Mouse (Mus musculus) megakaryocyte progenitor cell, adult 5-6 weeks (primary cell): ENCODE measurements around the gene Sycp1. TPM values are rescaled to one million over a fixed set of nuclear protein-coding genes. Genes with fewer than 3 reads are reported as not detected.

ENCODE experiments used
- ATAC-seq: replicated peaks from 2 replicates; pipeline ENCODE4 v1.8.0; 2016; ENCODE audit warnings: mild to moderate bottlenecking, moderate TSS enrichment, inconsistent platforms; ENCODE audit not compliant: poor library complexity
- total RNA-seq, 2 experiments: library from RNA; stranded (forward) in 1 of 2; stranded (reverse) in 1 of 2; fragments of 157-497, 149-512 nt in 1 of 2; fragments of 200-1000 nt in 1 of 2; gene quantifications; 2 replicates each; pipeline versions ENCODE4 v1.2.3 to v1.2.4; 2015 to 2017

Sycp1 gene
- total RNA-seq (2015) = not detected in 2 replicates
- total RNA-seq (2017) = not detected in 2 replicates

DNA sequence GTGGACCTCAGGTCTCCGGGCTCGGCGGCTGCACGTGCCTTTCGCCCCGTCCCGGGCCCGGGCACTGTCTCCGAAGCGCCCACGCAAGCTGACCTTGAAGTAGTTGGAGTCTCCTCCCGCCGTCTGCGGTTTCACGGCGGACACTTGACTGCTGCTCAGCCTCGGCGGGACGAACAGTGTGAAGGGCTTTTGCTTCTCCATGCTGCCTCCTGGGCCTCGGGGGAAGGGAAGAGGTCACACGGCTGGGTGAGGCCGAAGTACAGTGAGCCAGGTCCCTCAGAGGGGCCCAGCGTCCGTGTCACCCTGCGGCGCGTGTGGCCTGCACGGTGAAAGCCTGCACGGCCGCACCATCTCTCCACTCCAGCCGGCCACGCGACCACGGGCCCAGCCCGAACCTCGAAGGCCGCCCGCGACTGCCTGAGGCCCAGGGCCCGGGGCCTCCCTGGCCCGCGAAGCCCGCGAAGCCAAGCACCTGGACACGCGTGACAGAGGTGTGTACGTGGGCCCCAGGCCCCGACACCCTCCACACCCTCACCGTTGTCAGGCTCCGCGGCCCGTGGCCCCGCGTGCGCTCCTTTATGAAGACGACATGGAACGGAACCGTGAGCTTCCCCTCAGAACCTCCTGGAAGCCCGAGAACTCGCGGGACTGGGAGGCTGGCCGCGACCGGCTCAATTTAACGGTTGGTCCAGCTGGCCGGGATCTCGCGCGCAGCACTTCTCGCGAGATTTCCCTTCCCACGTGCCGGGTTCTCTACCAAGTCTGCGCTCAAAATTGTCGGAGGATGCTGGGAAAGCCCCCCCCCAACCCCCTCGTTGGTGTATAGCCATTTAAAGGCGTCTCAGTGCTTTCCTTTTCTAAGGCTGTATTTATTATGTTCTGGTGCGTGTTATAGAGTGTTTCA lies at the start of gene Sycp1:
Gene Sycp1, minus strand, starts transcription at position 650 of the 904 bp plus-strand sequence.
- no peak for ATAC-seq

DNA sequence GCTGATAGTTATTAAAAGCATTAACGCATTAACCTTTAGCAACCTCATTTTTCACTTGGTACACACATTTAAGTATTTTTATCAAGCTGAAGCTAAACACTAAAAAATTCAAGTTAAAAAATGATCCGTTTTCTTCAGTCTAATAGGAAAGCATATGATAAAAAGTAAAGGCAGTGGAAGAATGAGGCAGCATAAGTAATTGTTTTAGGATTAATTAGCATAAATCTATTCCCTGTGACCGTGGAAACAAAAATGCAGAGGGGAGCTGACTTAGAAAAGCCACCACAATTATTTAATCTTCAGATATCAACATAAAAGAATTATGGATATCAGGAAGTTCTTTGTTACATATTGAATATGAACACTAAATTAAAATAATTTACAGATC lies 44.4 kb upstream of the Sycp1 start:
- ATAC-seq = no peak

DNA sequence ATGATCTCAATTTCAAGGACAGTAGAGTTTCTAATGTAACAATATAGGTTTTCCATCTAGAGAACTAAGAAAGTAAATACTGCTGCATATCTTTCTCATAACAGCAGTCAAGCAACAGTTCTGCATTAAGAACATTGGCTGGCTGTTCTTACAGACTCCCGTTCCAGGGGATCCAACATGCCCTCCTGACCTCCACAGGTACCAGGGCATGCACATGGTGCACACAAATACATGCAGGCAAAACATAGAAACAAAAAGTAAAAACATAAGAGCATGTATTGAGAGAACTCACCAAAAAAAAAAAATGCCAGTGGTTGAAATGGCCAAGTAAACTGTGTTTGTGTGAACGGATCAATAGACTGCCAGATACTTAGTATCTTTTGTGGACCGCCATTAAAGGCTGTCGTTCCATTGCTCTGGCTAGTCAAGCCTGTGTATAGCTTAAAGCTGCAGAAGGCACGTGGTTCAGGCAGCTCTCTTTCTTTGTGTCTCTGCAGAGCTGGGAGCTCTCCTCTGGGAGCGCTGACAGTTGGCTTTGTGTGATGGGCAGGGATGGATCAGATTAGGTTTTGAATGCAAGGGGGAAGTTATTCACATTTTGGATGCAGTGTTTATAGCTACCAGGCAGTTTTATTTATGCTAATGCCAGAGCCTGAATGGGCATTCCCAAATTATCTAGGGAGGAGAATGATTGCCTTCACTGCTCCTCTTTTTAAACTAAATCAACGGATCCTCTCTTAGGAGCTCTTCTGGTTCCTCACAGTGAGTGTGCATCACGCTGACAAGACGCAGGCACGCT lies 43.8 kb upstream of the Sycp1 start:
- ATAC-seq = no peak

DNA sequence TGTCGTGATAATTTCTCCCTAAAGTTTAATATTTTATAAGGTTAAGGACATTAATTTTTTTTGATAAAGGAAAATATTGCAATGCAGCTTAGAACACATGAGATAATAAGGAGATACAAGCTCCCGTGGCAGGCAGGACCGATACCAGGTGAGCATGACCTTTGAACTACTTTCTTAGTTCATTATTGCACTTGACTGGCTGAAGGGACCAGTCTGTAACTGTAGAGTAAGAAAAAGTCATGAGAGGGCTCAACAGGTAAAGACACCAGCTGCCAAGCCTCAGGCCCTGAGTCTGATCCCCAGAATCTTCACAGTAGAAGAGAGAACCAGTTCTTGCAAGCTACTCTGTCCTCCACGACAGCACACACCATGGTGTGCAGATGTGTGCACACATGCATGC lies 41.0 kb upstream of the Sycp1 start:
- no peak for ATAC-seq

DNA sequence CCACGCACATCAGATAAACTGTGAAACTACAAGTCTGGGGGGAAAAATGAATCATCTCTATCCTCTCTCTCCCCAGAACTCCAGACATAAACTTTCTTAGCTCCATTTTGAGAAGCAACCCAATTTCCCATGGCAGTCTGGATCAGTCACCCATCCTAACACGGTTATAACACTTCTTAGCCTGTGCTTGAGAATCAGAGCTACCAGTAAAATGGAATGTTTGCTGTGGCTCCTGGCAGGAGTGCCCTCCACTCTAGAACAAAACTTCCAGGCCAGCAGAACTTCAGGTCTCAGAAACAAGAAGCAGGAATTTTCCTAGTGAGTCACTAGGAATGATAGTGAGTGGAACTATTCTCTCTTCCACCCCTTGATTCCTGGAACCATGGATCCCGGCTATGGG lies 34.6 kb upstream of the Sycp1 start:
- ATAC-seq = no peak

DNA sequence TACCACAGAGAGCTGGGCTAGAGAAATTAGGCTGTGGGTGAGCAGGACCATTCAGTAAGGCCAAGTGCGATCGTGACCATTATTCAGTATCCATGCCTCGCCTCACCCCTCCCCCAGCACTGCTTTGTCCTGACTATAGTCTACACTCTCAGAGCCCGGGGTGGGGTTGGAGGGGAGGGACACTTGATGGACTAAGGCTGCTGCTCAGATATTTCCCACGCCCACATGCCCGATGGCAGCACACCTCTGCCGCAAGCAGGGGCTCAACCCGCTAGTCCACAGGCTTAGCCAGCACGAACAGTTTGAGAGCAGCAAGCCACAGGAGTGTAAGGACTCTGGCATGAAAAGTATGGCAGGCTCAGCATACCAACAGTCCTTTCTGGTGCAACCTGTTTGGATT lies 34.2 kb upstream of the Sycp1 start:
- ATAC-seq = no peak

DNA sequence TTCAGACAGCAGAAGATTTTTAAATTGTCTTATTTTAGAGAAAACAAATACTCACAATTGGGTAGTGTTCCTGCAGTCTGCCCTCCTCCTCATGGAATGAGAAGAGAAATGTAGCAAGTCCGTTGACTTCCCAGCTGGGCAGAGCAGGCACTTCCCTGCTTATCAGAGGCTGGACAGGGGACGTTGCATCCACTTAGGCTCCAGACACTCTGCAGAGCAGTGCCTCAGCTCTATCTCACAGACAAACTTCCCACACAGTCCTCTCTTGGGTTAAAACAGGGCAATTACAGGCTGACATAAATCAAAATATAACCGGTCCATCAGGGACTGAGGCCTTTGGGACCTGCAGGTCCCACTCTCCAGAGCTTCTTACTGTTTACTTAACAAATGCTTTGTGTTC lies 28.1 kb upstream of the Sycp1 start, which contains the start of gene Nr1h5:
Gene Nr1h5, minus strand, starts transcription at position 101 of the 400 bp plus-strand sequence.
- ATAC-seq = no peak

DNA sequence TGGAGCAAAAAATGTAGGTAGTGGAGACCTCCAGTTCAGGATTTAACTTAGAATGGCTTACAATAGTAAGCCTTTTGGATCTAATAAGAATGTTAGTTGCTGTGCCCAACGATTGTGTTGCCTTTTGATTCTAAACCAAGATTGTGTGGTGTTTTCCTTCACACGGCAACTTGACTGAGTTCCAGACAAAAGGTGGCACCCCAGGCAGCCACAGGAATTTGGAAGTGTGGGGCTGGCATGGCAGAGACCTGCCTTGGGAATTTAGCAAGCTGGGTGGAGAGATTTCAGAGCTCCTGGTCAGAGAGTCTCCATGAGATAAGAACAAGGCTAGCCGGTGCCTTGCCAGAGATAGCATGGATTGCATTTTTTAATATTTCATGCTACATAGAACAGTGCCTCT lies 19.7 kb upstream of the Sycp1 start:
- ATAC-seq = no peak

DNA sequence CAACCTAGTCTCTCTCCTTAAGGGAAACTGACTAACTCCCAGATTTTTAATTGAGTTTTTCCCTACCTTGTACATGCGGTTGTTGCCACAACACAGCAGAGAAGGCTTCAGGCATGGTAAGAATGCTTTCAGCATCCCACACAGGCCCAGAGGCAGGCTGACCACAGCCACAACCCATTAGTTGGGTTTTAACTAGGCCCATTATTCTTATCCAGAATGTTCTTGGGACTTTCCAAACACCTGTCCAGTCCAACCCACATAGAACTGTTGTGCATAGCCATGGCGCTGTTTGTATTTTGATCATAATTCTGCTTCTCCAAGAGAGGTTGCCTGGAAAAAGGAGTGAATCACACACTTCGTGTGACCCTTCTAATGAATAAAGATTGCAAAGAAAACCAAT lies 19.2 kb upstream of the Sycp1 start:
- ATAC-seq = no peak

DNA sequence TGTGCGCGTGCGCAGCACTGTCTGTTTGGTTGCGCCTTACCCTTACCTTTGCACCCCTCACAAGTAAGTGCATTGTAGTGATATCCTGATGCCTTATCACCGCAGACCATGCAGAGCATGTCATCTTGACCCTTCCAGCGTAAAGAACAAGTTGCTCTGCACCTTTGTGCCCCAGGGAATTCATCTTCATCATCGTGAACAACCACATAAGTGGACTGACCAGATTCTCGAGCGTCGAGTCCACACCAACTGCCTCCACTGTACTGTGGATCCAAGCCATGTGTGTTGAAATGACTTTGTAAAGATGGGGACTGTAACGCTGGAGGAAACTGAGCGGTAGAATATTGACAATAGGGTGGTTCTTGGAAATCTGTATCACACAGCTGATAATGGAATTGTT lies 18.6 kb upstream of the Sycp1 start:
- no peak for ATAC-seq

DNA sequence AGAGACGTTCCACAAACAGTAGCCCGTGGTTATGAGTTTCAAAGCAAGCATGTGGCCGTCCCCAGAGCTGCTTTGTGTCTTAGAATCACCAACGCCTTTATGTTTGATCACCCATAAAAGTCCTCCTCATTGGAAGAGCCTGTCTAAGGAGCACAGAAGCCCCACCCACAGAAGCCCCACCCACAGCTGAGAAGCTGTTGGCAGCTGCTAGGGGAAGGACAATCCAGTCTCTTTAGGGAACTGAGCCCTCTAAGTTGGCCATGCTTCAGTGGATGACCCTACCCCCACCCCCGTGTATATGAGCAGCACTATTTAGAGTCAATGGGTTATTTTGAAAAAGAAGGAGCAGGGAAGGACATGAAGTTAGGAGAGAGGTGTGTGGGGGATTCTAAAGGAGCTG lies 11.0 kb upstream of the Sycp1 start:
- no peak for ATAC-seq

DNA sequence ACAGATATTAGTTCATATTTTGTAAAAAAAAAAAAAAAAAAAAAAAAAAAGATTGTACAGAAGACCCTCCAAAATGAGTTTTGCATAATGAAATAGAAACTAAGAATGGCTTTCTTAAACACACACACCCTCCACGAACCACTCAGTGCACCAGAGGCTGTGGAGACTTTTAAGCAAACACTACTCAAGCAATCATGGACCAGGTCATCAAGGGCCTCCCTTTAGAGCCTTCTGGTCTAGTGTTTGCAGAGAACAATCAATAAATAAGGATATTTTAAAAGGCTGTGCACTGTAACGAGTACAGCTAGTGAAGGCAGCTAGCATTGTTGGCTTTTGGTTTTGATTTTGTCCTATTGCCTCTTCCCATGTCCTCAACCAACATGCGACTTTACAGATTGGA lies 10.4 kb upstream of the Sycp1 start:
- ATAC-seq = no peak

DNA sequence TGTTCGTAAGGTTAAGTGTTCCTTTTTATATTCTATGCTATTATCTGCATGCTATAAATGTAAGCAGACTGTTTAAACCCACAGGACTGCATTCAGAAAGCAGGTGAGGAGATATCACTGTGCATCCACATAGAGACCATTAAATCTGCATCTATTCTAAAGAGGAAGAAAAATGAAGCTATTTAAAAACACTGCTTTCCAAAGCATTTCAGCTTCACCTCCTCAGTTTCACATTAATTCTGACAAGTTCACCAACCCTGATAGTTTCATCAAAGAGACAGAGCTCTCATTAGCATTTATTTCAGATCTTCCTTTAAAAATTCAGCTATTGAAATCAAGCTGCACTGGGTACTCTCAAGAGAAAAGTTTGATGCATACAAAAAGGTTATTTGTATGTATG lies 2.2 kb upstream of the Sycp1 start:
- ATAC-seq = no peak

DNA sequence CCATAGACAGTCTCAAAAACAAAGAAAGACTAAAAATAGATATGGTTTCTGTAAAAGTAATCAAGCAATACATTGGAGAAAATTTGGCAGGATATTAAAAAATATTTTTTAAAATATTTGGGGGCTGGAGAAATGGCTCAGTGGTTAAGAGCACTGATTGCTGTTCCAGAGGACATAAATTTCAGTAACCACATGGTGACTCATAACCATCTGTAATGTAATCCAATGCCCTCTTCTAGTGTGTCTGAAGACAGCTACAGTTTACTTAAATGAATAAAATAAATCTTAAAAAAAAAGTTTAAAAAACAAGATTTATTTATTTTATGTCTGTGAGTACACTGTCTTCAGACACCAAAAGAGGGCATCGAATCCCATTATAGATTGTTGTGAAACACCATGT lies 36.8 kb downstream of the Sycp1 start:
- ATAC-seq = no peak

DNA sequence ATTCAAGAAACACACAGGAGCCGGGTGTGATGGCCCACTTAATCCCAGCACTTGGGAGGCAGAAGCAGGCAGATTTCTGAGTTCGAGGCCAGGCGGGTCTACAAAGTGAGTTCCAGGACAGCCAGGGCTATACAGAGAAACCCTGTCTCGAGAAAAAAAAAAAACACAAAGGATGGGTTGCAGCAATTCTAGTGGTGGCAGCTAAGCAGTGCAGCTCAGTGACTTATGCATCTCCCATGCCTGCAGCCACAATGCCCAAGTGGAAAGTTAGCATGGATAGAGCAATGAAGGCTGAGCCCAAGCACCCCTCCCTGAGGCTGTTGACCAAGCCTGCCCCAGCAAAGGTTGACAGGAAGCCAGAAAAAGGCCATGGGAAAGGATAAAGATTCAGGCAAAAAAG lies 55.4 kb downstream of the Sycp1 start:
- no peak for ATAC-seq

DNA sequence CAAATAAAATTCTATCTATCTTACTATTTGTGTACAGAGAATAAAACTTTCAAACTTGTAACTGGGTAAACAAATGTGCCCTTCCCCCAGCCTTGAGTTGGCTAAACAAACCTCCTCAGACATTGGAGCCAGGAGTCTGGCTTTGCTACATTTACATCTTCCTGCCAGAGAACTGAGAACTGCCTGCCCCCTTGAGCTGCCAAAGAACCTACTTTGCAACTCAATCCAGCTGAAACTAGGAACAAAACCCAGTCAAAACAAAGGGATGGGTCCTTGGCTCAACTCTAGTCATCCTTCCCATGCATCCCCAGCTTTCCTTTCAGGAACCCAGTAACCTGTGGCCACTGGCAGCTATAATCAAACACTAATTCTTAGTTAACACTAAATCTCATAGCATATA lies 87.2 kb downstream of the Sycp1 start:
- no peak for ATAC-seq

DNA sequence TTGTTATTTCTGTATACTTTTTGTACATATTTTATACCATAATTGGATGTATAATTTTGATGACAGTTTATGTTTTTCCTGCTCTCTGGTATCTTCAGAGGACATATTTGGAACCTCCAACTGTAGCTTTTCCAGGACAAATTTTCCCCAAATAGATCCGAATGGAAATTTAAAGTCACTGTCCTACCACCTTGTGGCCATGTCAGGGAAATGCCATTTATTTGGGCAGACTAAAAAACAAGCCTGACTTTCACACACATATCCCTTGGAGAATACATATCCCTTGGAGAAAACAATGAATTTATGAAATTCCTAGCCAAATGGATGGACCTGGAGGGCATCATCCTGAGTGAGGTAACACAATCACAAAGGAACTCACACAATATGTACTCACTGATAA lies 93.5 kb downstream of the Sycp1 start:
- no peak for ATAC-seq

DNA sequence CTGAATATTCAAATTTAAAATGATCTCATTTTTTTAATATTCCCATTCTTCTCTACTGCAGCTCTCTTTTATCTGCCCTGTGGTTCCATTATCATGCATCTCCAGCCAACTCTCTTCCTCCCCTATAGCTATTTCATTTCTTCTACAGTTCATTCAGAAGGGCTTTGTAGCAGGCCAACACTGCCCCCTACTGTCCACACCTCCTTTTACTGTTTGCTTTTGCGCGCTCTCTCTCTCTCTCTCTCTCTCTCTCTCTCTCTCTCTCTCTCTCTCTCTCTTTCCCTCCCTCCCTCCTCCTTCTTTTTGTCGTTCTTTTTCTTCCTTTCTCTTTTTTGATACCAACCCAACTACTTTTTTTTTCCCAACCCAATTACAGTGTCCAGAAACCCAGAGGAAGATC lies 132.0 kb downstream of the Sycp1 start:
- ATAC-seq = peak; percentile 100

DNA sequence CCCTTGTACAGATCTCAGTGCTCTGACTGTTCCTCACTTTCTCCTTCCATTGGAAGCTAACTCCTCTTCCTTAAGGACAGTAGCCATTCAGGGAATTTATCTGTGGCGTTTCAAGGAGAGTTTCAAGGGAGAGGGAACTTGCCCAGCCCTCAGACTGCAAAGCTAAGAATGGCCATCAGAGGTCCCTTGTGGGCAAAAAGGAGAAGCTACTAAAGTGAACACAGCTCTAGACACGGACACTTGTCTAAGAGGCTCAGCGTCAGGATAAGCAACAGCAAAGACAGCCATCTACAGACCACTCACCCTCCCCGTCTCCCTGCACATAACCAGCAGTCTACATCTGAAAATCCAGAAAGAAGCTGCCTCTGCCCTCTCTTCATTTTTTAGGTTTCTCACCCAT lies 148.5 kb downstream of the Sycp1 start:
- peak; percentile 96 for ATAC-seq

DNA sequence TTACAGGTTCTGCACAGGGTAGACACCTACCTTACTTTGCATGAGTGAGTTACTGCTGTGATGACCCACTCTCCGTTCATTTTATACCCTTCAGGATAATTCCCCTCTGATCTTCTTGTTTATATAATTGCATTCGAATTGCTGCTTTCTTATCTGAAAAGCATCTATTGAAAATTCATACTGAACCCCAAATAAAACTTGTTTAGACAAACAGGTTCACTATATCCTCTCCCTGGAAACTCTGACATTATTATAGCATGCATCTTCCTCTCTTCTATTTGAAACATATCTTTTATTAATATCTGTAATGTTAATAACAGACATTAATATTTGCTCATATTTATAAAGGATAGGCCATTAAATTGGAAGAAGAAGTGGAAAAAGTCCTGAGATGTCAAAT lies 153.3 kb downstream of the Sycp1 start, which contains the start of gene Tshb:
Gene Tshb, minus strand, starts transcription at position 101 of the 400 bp plus-strand sequence.
- no peak for ATAC-seq

DNA sequence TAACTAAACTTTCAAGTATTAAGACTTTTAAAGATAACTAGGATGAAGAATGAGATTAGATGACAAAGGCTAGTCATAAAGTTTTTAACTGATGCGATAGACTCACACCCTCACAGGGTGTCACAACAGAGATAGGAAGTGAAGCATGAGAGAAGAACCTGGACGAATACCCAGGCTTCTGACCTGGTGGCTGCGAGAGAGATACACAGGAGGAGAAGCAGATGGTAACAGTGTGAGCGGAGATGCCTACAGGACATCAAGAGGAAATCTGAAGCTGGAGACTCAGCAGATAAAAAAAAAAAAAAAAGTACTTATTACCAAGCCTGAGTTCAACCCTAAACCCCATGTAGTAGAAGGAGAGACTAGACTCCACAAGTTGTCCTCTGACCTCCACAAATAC lies 162.9 kb downstream of the Sycp1 start:
- ATAC-seq = no peak
